Mouse (Mus musculus): Measurements from ENCODE around the gene Cfap97d1. TPM values are rescaled to one million over a fixed set of nuclear protein-coding genes. Genes with fewer than 3 reads are reported as not detected.

Gene Cfap97d1
- polyA plus RNA-seq, 2 experiments, result not detected

GRCm38 (mm10) chr11:102040646-102041045 lies 56.6 kb downstream of the Cfap97d1 start:
- Histone ChIP-seq H3K27ac (no peak overlapping the region), H3K9ac (replicated peaks) (no peak overlapping the region), H3K27me3 (ENCODE audit: control insufficient read depth, insufficient read depth, low read length) (no peaks in the 10 kb centered on the region; the same call in 1 of the 2 replicates), H3K36me3 (replicated peaks; ENCODE audit: control insufficient read depth, insufficient read depth, low read depth) (no peaks in the 10 kb centered on the region), H3K9me3 (ENCODE audit: control insufficient read depth, low read length) (no peaks in the 10 kb centered on the region), H3K4me2 (ENCODE audit: low read depth) (no peak overlapping the region), H3K4me1 (replicated peaks; ENCODE audit: control insufficient read depth in 2 of 2, insufficient read depth in 2 of 2, low read length in 1 of 2) (no peaks in the 10 kb centered on the region), H3K4me3 (ENCODE audit: insufficient read depth in 1 of 2, low read depth in 2 of 2, low read length in 2 of 2) (no peak overlapping the region)
- no peak for DNase-seq (ENCODE audit: low read depth in 3 of 3, low spot score in 3 of 3)
- TF ChIP-seq EP300 (IDR thresholded peaks at IDR 0.05; ENCODE audit: low read depth) (no peak), CTCF (IDR thresholded peaks at IDR 0.05; ENCODE audit: low read depth) (peak; percentile 30; the same call in 1 of the 2 replicates)
- 61% methylated on average over 4 of the region's 4 CpGs for WGBS (ENCODE audit: insufficient replicate concordance)
- no peak for ATAC-seq (ENCODE audit: insufficient read depth)

- H3K27ac ChIP-seq, result no peak within 1 kb of the TSS
- TF ChIP-seq CTCF (IDR thresholded peaks at IDR 0.05; ENCODE audit: low read depth), result no peak
- no peak for TF ChIP-seq EP300 (IDR thresholded peaks at IDR 0.05; ENCODE audit: low read depth)
- H3K4me3 ChIP-seq (ENCODE audit: insufficient read depth in 1 of 2, low read depth in 2 of 2, low read length in 2 of 2), result no peak within 1 kb of the TSS
- 14% methylated on average over 5 of the region's 5 CpGs for WGBS (ENCODE audit: insufficient replicate concordance)
- H3K4me1 ChIP-seq (replicated peaks; ENCODE audit: control insufficient read depth in 2 of 2, insufficient read depth in 2 of 2, low read length in 1 of 2), result no peaks in the 10 kb centered on the region
- no peak for ATAC-seq (ENCODE audit: insufficient read depth)
- no peak for DNase-seq (ENCODE audit: low read depth in 3 of 3, low spot score in 3 of 3)
- no peak within 1 kb of the TSS for H3K4me2 ChIP-seq (ENCODE audit: low read depth)
- no peaks in the 10 kb centered on the region for H3K36me3 ChIP-seq (replicated peaks; ENCODE audit: control insufficient read depth, insufficient read depth, low read depth)
- no peaks in the 10 kb centered on the region; the same call in 1 of the 2 replicates for H3K27me3 ChIP-seq (ENCODE audit: control insufficient read depth, insufficient read depth, low read length)
- no peak within 1 kb of the TSS for H3K9ac ChIP-seq (replicated peaks)
- H3K9me3 ChIP-seq (ENCODE audit: control insufficient read depth, low read length), result no peaks in the 10 kb centered on the region
Measured at GRCm38 (mm10) chr11:102041350-102041949, 57.4 kb downstream of the Cfap97d1 start, which contains the start of gene Cd300lg. TSS of gene Cd300lg (plus strand) at chr11:102041509.

Other genes starting within 250 kb of the Cfap97d1 start
- 0.29 TPM in 2 replicates for gene Etv4, start 198.9 kb upstream of the Cfap97d1 start, polyA plus RNA-seq (2012; rRNA removed)
- 0.20 and 0.30 TPM in 2 replicates for gene Etv4, start 198.9 kb upstream of the Cfap97d1 start, polyA plus RNA-seq (2014; fragmentation: Nextera tagmentation; extraction: Ambion mirVana)
- 0.28 TPM in 2 replicates for gene Meox1, start 89.9 kb upstream of the Cfap97d1 start, polyA plus RNA-seq (2012; rRNA removed)
- gene Meox1, start 89.9 kb upstream of the Cfap97d1 start, polyA plus RNA-seq (2014; fragmentation: Nextera tagmentation; extraction: Ambion mirVana), result 0.28 and 0.36 TPM in 2 replicates
- 0.04 and 0.12 TPM in 2 replicates for gene Sost, start 17.3 kb upstream of the Cfap97d1 start, polyA plus RNA-seq (2012; rRNA removed)
- gene Sost, start 17.3 kb upstream of the Cfap97d1 start, polyA plus RNA-seq (2014; fragmentation: Nextera tagmentation; extraction: Ambion mirVana), result not detected in 2 replicates
- gene Dusp3, start 2.7 kb downstream of the Cfap97d1 start, polyA plus RNA-seq (2012; rRNA removed), result 3.3 and 4.8 TPM in 2 replicates
- 6.3 and 7.2 TPM in 2 replicates for gene Dusp3, start 2.7 kb downstream of the Cfap97d1 start, polyA plus RNA-seq (2014; fragmentation: Nextera tagmentation; extraction: Ambion mirVana)
- 0.21 and 0.27 TPM in 2 replicates for gene Mpp3, start 44.2 kb downstream of the Cfap97d1 start, polyA plus RNA-seq (2012; rRNA removed)
- gene Mpp3, start 44.2 kb downstream of the Cfap97d1 start, polyA plus RNA-seq (2014; fragmentation: Nextera tagmentation; extraction: Ambion mirVana), result not detected in 2 replicates
- 0.29 and 0.38 TPM in 2 replicates for gene Cd300lg, start 57.2 kb downstream of the Cfap97d1 start, polyA plus RNA-seq (2012; rRNA removed)
- 0.56 and 0.59 TPM in 2 replicates for gene Cd300lg, start 57.2 kb downstream of the Cfap97d1 start, polyA plus RNA-seq (2014; fragmentation: Nextera tagmentation; extraction: Ambion mirVana)
- gene Mpp2, start 104.2 kb downstream of the Cfap97d1 start, polyA plus RNA-seq (2012; rRNA removed), result 11.9 and 13.1 TPM in 2 replicates
- 7.4 and 10.6 TPM in 2 replicates for gene Mpp2, start 104.2 kb downstream of the Cfap97d1 start, polyA plus RNA-seq (2014; fragmentation: Nextera tagmentation; extraction: Ambion mirVana)
- gene Ppy, start 117.0 kb downstream of the Cfap97d1 start, polyA plus RNA-seq (2012; rRNA removed), result not detected in 2 replicates
- gene Ppy, start 117.0 kb downstream of the Cfap97d1 start, polyA plus RNA-seq (2014; fragmentation: Nextera tagmentation; extraction: Ambion mirVana), result not detected in 2 replicates
- 0.22 and 0.57 TPM in 2 replicates for gene Pyy, start 123.6 kb downstream of the Cfap97d1 start, polyA plus RNA-seq (2012; rRNA removed)
- gene Pyy, start 123.6 kb downstream of the Cfap97d1 start, polyA plus RNA-seq (2014; fragmentation: Nextera tagmentation; extraction: Ambion mirVana), result not detected in 2 replicates
- gene Nags, start 161.2 kb downstream of the Cfap97d1 start, polyA plus RNA-seq (2012; rRNA removed), result 10.1 and 11.3 TPM in 2 replicates
- 7.2 and 7.5 TPM in 2 replicates for gene Nags, start 161.2 kb downstream of the Cfap97d1 start, polyA plus RNA-seq (2014; fragmentation: Nextera tagmentation; extraction: Ambion mirVana)
- gene Tmem101, start 172.1 kb downstream of the Cfap97d1 start, polyA plus RNA-seq (2012; rRNA removed), result 8.9 and 9.2 TPM in 2 replicates
- 7.8 and 8.5 TPM in 2 replicates for gene Tmem101, start 172.1 kb downstream of the Cfap97d1 start, polyA plus RNA-seq (2014; fragmentation: Nextera tagmentation; extraction: Ambion mirVana)
- gene Lsm12, start 201.0 kb downstream of the Cfap97d1 start, polyA plus RNA-seq (2012; rRNA removed), result 10.4 and 15.4 TPM in 2 replicates
- gene Lsm12, start 201.0 kb downstream of the Cfap97d1 start, polyA plus RNA-seq (2014; fragmentation: Nextera tagmentation; extraction: Ambion mirVana), result 51.4 and 56.2 TPM in 2 replicates
- gene G6pc3, start 205.3 kb downstream of the Cfap97d1 start, polyA plus RNA-seq (2012; rRNA removed), result 12.6 and 14.8 TPM in 2 replicates
- 7.3 and 10.1 TPM in 2 replicates for gene G6pc3, start 205.3 kb downstream of the Cfap97d1 start, polyA plus RNA-seq (2014; fragmentation: Nextera tagmentation; extraction: Ambion mirVana)
- 8.8 and 10.0 TPM in 2 replicates for gene Hdac5, start 245.9 kb downstream of the Cfap97d1 start, polyA plus RNA-seq (2012; rRNA removed)
- gene Hdac5, start 245.9 kb downstream of the Cfap97d1 start, polyA plus RNA-seq (2014; fragmentation: Nextera tagmentation; extraction: Ambion mirVana), result 6.4 and 7.3 TPM in 2 replicates